Mouse (Mus musculus) spleen, postnatal 0 days (tissue): ENCODE data around the gene Trub2. TPM values are rescaled to one million over a fixed set of nuclear protein-coding genes. Genes with fewer than 3 reads are reported as not detected.

ENCODE experiments used
- polyA plus RNA-seq: library from polyadenylated mRNA; unstranded; fragments of >200 nt; fragmentation: Nextera tagmentation; extraction: Ambion mirVana; gene quantifications from 2 replicates; pipeline ENCODE4 v1.2.1, GENCODE M21; 2015

The Trub2 gene
- 18.4 and 20.7 TPM in 2 replicates for polyA plus RNA-seq

DNA sequence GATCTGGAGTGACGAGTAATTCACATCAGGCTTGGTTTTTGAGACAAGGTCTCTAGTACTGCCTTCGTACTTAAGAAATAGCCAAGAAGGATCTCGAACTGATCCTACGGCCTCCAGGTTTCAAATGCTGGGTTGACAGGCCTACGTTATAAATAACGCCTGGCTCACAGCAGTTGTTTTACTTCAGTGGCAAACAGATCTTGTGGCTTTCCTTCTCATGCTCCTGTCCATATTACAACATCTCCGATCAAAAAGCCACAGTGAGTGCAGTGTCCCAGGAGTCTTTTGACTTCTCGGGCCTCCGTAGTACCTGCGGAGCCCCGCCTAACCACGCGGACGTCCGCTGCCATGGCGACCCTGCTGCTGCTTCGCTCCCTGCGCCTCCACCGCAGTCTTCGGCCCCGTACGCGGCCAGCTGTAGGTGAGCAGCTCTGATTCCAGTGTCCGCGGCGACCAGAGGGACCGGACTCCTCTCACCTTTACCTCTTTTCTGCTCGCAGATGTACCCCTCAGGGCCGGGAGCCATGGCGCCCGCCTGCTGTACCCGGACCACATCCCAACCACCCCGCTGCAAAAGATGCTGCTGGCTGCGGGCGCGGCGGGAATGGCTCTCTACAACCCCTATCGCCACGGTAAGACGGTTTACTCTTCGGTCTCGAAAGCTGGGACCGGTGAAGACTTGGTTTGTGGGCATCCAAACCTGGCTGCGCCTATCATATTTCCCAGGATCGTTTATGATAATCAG lies at the start of gene Trub2:
Trub2 (minus strand) TSS at position 566 of the 745 bp plus-strand sequence.

DNA sequence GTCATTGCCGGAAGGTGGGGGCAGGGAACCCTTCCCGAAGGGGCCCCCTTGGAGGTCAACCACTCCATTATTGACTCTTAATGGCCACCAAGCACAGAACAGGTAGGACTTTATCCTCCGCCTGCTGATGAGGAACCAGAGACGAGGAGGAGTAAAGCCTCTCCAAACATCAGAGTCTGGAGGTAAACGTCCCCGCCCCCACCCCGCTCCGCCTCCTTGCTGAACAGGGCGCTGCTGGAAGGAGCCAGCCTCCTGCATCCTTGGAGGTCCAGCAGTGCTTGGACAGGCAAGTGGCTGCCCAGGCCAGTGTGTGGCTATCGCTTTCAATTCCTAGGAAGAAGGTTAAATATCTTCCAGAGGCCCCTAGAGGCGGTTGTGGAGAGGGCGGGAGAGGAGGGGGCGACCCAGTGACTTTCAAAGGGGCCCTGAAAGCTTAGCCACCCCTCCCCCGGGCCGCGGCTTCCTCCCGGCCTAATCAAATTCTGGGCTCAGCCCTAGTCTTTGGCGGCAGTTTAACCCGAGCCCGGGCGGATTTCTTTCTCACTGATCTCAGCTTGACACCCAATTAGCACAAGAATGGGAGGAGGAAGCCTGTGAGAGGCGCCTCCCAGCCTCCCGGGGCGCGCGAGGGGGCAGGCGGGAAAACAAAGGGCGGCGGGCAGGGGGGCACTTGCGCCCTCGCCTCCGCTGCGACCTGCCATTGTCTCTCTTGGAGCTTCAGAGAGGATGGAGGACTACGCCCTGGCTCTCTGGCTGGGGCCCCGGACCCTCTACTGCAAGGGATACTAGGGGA lies 31.9 kb upstream of the Trub2 start, which contains the start of gene Urm1:
Urm1 (plus strand) TSS at position 51 of the 793 bp plus-strand sequence.

DNA sequence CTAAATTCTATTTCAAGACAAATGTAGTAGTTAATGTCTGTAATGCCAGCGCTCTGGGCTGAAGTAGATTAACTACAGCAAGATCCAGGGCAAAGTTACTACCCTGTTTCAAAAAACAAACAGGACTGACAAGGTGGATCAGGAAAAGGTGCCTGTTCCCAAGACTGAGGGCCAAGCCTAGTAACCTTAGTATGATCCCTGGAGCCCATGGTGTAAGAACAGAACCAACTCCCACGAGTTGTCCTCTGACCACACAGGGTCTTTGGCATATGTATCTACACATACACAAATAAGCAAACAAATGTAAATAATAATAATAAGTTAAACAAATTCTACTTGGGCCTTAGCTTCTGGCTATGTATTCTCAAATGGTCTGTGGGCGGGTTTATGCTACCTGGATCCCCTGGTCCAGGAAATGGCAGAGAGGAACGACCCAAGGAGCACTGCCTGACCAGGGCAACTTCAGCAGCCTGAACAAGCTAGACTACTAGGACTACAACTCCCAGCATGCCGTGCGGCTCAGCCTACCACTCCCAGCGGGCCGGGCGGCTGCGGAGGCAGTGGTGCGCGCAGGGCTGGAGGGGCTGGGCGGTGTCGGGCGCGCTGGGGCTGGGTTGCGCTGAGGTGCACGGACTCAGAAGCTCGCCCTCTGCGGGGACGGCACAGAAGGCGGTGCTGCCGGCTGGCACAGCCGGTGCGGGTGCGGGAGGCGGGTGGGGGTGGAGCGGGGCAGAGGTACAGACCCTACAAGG lies 13.9 kb upstream of the Trub2 start, which contains the start of gene Slc27a4:
Slc27a4 (plus strand) TSS at position 560 of the 752 bp plus-strand sequence.

DNA sequence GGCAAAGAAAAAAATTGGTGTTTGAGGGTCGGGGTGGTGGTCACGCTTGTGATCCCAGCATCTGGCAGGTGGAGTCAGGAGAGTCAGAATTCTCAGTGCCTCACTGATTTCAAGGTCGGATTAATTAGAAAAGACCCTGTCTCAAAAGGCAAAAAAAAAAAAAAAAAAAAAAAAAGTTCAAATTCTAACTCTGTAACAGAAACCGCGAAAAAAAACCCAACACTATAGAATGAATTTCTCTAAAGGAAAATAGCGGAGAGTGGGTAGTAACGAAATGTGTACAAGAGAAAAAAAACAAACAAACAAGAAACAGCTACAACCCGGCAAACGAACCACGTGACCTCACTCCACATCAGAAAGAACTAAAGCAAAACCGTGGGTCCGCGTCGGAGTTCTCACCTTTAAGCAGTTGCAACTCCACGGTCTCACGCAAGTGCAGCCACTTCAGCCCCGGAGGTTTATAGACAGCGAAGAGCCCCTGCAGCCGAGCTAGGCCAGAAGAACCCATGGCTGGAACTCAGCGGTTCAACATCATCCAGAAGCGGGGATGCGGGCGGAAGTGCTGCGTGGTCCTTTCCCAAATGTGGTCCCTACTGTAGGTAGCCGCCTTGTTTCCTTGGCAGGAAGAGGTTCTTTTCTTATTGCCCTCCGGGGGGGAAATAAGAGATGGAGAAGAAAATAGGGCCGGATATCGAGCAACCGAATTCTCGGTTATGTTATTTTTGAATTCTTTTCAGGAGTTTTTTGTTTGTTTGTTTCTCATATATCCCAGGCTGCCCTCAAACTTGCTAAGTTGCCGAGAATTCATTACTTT lies 991 bp downstream of the Trub2 start, which contains the start of gene Coq4:
Coq4 (plus strand) TSS at position 390 of the 814 bp plus-strand sequence.

DNA sequence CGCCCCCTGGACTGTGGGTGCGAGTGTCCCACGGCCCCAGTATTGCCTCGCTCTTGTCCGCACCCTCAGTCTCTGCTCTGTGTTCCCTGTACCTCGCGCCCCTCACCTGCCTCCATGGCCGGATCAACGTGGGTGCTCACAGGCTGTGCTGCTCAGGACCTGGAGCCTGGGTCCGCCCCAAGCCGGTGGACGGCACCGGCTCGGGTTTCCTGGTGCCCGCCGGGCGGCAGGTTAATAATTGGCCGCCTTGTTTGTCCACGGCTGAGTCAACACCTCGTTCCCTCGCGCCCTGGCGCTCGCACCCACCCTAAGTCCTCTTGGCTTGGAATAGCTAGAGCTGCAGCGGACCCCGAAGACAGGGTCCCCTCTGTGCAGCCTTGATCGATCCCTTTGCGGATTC lies 36.8 kb downstream of the Trub2 start, which contains the start of gene Gm13420:
Gm13420 (minus strand) TSS at position 189 of the 400 bp plus-strand sequence.

Other genes with a start within 250 kb of the Trub2 start
- 8.5 and 9.5 TPM in 2 replicates for gene Rapgef1, start 168.8 kb downstream of the Trub2 start, polyA plus RNA-seq
- gene Gm13420, start 36.8 kb downstream of the Trub2 start, polyA plus RNA-seq: not detected in 2 replicates
- gene Gm13547, start 29.2 kb downstream of the Trub2 start, polyA plus RNA-seq: not detected in 2 replicates
- 13.5 and 13.9 TPM in 2 replicates for gene Coq4, start 1.0 kb downstream of the Trub2 start, polyA plus RNA-seq
- gene Slc27a4, start 14.1 kb upstream of the Trub2 start, polyA plus RNA-seq: 6.4 and 9.0 TPM in 2 replicates
- gene Urm1, start 31.6 kb upstream of the Trub2 start, polyA plus RNA-seq: 11.2 and 14.0 TPM in 2 replicates
- 27.7 and 27.9 TPM in 2 replicates for gene Cercam, start 80.7 kb upstream of the Trub2 start, polyA plus RNA-seq
- gene Odf2, start 100.7 kb upstream of the Trub2 start, polyA plus RNA-seq: 51.8 and 52.4 TPM in 2 replicates
- 28.8 and 30.2 TPM in 2 replicates for gene Gle1, start 146.9 kb upstream of the Trub2 start, polyA plus RNA-seq
- gene Sptan1, start 177.1 kb upstream of the Trub2 start, polyA plus RNA-seq: 23.0 and 27.3 TPM in 2 replicates